Mouse (Mus musculus) yolk sac, embryonic 10.5 days (tissue): ENCODE measurements around the gene Erc2.
A peak's percentile ranks its signal among the peaks of the same experiment; 100 is the strongest.

Source experiments
- DNase-seq: peaks from one replicate; pipeline ENCODE4 v3.0.0-alpha.2; 2017; ENCODE audit warnings: low spot score

Erc2 gene

DNA sequence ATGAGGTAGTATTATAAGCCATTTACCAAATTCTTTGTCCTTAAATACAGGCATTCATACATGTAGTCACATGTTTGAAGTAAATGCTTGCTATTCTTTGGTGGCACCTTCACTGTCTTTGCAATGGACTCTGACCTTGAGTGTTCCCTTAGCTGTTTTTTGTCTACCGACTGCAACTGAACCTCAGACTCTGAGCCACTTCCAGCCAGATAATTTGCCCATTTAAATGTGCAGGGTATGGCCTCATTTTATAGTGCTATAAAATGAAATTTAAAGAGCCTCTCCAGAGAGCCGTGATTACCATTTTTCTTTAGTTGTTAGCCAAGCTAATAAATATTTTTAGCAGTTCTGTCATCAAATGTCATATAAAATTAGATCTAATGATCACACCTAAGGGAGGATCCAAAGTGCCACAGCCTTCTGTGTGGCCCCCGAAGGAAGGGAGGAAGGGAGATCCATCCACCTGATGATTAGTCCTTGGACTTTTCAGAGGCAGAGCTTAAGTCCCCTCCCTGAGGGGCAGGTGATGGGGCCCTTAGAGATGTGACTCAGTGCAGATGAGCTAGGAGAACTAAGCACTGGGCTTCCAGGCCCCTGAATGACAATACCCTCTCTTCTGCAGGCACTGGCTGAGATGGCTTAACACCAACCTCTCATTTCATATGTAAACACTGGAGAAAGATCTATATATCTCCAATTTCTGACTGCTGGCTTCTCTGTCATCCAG lies 439.6 kb downstream of the Erc2 start:
- no peak for DNase-seq

DNA sequence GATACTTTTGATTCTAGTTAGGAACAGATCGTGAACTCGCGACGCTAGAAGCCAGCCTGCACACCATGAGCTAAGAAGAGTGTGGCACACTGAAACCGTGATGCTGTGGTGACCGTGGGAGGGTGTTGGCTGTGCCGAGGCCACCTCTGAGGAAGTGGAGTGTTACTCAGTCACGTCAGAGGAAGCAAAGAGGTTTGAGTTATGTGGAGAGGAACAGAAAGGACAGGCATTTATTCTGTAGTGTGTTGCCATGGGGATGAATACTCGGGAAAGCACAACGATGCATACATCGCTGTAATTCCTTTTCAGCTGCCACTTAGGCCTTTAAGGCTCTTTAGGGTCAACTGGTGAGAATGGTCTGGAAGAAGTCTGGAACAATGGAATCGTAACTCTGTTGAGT lies 445.8 kb downstream of the Erc2 start:
- no peak for DNase-seq

DNA sequence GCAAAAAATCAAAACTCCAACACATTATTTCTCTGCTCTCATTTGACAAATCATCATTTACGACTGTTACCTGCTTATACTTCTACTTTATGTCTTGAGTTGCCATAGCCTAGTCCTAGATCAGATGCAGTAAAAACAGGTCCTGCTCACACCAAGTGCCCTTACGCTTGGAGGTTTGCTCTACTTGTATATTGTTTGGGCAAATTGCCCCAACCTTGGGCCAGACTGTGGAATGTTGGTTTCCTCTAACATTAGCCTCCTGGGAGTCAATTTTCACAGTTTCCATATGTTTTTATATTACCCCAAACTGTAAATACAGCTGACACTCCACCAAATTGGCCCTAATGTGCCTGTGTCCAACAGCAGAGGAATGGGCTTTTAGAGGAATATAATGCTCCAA lies 447.6 kb downstream of the Erc2 start:
- DNase-seq, result no peak

DNA sequence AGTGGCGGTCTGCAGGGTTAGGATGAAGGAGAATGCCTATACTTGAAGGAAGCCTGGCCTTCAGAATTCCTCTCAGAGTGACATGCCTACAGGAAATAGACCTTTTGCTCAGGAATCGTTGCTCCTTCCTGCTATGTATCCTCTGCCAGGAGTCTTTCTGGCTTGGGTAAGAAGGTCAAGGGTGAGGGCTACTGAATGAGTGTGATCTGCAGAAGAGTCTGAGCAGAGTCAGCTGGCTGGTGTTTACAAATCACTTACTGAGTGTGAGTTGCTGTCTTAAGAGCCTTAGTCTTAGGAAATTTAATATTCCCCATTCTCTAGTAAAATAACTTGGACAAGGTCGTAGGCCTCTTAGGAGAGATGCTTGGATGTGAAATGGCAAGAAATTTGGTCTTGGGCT lies 450.3 kb downstream of the Erc2 start:
- no peak for DNase-seq

DNA sequence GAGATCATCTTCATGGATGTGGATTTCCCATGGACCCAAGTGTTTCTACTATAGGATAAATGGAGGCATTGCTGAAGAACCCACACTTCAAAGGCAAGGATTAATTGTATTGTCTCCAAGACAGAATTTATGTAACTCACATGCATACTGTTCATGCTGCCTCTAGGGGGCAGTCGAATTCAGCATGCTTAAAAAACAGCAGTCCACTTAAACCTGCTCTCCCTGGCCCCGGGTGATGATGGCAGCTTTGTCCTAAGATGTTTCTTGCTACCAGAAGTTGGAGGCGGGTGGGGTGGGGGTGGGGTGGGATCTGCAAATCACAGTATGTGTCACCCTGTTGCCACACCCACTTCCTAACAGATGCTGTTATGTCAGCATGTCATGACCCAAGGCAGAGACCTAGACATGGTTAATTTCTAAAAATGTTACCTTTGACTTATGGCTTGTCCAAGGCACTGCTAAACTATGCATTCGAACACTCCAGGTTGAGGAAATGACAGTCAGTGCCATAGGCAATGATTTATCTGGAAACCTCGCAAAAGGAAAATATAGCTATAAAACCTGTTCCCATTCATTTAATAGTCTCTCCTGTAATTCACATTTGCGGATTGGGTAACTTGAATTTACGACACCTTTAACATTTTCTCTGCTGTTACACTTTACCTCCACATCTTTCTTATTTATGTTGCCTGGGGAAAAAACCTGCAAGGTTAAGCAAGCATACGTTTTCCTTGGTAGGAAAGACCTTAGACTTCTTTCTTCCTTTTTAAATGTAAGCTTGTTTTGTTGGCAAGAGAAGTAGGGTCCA lies 467.6 kb downstream of the Erc2 start:
- peak; percentile 13 for DNase-seq

DNA sequence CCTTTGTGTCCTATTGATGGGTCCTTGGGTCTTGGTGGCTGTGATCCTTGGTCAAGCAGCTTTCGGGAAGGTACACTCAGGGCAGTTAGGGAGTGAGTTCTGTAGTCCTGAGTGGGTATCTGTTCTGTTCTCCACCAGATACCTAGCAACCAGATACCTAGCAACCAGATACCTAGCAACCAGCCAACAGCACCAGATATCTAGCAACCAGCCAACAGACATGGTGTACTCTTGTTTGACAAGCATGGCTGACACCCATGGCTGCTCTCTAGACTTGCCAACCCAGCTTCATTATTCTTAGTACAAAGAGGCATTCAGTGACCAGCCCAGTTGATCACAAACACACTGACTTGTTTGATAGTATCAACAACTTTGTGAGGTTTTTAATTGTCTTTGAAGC lies 469.1 kb downstream of the Erc2 start:
- no peak for DNase-seq

DNA sequence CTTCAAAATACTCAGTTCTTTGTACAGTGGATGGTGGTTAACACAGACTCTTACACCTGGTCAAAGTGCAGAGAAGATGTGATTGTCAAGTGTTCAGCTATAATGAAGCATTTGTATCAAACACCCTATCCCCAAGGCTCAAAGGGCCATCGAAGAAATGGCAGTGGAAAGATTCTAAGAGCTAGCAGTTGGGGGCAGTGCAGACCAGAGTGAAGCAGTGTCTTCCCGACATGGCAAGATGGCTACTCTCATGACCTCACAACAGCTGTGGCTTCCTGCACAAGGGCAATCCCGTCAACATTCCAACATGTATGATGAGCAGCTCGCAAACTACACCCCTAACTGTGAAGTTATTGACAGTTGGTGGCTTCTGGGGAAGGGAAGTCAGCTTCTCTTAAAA lies 471.0 kb downstream of the Erc2 start:
- no peak for DNase-seq

DNA sequence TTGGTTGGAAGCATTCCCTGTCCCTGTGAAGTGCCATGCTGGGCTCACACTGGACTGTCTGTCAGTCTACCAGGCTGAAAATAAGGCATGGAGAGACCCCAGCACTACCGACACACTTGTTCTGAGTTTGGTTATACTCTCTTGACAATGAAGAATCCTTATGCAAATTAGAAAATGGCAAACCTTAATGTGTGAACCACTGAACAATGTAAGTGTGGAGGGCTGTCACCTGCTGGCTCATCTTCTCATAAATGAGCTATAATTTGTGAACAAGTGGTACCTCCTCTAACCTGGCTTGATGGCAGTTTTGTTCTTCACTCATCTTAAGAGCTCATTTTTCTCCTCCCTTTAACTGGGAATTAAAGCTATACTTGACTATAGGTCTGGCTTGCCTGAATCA lies 471.7 kb downstream of the Erc2 start:
- DNase-seq, result no peak

DNA sequence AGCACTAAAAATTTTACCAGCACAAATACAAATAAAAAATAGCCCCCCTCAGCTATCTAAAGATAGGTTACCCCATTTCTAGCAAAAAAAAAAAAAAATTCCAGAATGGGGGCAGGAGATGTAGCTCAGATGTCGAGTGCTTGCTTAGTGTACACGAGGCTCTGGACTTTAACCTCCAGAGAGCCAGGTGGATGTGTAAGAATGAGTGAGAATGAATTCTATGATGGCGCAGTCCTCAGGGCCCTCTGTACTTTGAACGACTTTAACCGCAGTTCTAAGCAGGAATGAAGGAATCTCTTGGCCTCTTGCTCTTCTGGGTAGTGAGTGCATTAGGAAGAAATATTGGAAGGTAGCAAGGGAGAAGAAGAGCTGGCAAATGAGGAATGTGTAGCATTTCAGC lies 476.9 kb downstream of the Erc2 start:
- DNase-seq, result no peak

DNA sequence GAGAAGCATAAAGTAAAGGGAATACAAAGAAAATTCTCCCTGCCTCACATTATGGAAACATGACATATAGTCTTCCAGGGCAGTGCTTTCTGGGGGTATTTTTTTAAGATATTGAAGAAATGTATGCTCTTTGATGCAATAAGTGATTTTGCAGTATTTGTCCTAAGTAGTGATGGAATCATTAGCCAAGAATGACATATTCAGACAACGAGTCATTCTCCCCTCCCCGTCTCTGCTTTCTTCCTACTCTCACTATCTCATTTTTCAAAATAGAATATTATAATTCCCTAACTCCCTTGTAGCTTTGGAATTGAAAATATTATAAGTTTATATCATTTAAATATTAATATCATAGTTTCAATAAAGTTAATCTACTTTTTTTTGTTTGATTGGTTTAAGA lies 490.9 kb downstream of the Erc2 start:
- no peak for DNase-seq

DNA sequence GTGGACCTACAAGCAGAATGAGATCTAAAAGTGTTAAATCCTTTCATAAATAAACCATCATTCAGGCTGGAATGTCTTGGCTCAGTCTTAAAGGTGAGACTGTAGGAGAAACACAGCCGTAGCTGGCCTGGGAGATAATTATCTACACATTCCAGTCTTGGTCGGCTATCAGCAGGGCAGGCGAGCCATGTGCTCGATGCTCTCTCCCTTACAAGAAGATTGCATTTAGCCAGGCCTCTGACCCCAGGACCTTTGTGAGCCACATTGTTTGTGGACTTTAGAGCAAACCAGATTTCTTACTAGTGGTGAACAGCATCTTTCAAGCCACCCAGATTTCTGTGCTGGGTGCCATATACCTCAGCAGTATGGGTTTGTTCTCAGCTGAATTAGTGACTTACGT lies 498.6 kb downstream of the Erc2 start:
- peak; percentile 64 for DNase-seq

DNA sequence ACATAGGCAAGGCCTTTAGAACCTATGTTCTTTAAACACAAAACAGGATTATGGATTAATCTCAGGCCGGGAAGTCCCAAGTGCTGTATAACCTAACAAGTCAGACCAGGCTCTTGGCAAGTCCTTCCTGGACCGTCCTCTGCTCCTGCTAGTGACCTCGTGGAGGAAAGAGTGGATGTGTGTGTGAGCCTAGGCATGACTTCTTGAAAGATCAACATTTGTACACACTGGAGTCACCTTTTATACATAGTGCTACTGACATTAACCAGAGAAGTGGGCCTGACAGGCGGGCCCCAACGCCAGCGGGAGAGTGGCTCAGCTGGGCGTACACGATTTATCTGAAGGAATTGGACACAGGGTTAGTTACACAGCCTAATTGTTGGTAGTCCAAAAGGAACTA lies 504.6 kb downstream of the Erc2 start:
- DNase-seq, result peak; percentile 6

DNA sequence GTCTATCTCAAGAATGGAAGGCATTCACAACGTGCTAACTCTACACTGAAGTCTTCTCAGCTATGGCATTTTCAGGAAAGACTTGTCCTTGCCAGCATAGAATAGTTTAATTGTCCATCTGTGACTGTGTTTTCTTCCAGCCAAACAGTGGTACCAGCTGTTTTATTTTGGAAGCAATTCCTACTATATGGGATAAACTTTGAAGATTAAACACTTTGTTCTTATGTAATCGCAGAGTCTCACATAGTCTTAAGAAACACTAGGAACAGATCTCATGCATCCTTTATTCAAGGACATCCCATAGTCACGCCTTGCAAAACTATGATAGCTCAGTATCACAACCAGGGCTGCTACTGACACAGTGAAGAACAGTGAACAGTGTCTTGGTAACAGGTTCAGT lies 506.8 kb downstream of the Erc2 start:
- DNase-seq, result no peak

DNA sequence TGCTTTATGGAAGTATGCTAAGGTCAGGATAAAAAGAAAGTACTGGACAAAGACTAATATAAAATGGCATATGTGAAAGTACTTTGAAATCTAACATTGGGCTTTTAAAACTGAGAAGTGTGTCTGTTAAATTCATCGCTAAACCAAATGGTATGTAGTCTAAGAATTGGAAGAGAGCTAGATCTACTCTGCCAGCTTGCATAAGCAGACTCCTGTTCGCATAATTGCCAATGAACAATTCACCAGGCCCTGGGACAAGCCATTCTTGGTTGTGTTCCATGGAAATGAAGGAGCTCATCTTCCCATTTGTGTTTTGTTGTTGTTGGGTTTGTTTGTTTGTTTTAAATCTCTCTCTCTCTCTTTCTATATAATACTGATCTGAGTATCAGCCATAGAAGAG lies 521.8 kb downstream of the Erc2 start:
- DNase-seq, result no peak

DNA sequence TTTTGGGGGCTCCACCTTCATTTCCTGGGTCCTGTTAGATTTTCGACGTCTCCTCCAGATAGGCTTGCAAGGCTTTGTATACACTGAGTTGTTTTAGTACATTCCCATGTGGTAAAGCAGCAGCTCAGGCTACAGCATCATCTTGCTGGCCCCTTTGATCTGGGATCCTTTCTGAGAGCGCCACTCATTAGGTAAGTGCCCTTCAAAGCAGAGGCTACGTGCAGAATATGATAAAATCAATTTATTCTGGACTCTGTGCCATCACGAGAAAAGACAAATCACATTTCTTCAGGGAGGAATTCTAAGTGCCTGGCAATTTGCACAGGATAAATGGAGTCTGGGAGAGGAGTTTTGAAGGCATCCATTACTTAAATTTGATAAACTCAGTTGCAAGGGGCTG lies 525.0 kb downstream of the Erc2 start:
- no peak for DNase-seq

DNA sequence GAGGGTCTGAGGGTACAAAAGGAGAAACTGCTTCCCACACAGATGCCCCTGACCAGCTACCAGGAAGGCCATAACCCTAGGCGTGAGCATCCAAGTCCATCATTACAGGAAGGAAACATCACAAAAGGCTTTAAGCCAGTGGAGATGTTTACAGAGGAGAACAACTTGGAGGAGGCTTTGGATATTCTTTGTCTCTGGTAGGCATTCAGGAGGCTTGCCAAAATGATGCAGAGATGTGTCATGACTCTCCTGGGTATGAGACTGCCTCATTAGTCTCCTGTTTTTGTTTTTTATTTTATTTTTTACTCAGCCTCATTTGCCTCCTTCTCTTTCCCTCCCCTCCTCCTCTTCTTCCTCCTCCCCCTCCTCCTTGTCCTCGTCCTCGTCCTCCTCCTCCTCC lies 528.7 kb downstream of the Erc2 start:
- DNase-seq, result no peak

DNA sequence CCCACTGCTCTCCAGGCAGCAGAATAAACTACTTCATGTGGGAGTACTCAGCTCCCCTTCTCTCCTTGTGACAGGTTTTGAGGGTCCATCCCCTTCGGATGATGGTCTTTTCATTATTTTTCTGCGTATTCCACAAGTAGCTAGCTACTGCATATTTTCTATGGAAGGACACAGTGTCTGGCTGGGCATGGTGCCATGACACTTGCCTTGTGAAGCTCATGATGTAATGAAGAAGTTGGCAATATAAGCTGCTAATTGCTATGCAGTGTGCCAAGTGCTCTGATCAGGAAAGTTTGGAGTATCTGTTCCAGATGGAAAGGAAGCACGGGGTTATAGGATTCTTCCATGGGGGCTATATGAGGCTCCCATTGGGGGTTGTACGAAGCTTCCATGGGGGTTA lies 533.5 kb downstream of the Erc2 start:
- no peak for DNase-seq

DNA sequence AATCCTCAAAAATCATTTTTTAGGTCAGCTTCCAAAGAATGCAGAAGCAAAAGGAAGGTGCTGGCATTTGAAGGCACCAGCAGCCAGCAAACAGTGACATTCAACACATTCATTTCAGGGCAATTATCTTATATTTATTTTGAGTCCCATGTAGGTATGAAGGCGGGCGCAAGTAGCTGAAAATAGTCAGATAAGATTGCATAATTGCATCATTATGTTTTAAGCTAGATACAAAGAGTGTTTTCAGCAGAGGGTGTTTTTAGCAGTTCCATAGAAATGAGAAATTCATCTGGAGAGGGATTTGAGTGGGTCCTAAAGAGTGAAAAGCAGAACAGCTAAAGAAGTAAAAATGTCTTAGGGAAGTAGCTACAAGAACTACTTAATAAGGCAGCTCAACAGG lies 538.6 kb downstream of the Erc2 start:
- DNase-seq, result no peak

DNA sequence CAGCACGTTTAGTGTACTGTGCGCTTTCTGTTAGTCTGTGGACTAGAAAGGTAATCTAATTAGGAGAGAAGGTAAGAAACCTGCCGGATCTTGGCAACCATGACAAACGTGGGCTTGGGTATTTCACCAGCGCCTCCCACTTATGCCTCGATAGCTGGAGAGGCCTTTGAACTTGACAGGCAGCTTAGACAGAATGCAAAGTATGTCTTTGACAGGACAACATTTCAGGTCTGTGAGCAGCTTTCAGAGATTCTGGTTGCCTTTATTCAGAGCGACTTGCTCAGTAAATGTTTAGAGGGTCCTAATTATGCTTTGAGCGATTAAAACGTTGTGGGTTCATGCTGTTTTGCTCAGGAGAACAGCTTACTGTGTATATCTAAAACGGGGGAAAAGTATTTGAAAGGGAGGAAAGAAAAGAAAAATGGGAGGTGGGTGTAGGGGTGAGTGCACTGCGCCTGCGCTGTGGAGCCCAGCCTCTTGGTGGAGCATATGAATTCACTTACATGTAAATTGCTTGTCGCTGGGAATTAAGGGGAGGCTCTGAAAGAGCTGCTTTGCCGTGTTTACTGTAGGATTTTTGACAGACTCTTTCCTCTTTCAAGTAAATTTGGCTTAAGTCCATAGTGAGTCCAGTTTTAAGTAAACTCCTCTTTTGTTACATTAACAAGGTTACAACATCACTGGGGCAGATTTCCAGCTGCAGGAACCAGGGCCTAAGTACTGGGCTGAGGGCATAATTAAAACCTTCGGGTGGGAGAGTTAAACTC lies 542.6 kb downstream of the Erc2 start:
- DNase-seq, result no peak

DNA sequence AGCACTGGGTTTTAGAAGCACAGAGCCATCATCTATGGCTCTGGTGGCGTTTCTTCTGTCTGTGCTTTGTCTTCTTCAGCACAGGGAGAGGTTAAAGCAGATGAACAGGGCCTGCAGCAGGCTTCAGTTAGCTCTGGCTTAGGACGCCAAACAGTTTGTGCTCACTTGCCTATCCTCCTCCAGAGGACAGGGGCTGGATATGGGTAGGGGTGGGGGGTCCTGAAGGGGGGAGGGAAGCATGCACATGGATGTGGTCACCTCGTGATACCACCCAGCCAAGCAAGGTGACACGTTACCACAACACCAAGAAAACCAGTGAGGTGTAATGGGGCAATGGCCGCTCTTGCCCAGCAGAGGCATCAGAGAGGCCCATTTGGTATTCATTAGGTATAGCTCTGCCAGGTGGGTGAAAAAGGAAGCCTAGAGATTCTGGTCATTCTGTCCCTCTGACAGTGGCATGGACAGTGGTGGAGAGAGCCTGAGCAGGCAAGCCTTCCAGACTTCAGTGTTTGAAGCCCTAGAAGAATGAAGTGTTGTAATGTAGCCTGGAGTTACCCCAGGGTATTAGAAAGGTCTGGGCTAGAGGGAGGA lies 543.5 kb downstream of the Erc2 start:
- no peak for DNase-seq

DNA sequence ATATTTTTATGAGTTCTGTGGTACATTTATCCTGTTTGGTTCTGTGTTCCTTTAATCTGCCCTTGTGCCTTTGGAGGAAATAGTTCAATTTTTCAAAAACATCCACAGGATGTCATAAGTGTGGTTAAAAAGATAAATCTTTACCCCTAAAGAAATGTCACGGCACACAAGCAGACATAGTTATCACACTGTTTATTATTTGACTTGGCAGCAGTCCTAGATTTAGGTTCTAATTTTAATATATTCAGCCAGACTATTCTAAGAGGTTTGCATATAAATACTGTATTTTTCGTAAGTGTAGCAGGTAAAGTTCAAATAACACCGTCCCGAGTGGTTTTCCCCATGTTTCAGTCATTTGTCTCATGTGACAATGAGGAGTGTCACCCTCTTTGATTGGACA lies 548.5 kb downstream of the Erc2 start:
- DNase-seq, result no peak

DNA sequence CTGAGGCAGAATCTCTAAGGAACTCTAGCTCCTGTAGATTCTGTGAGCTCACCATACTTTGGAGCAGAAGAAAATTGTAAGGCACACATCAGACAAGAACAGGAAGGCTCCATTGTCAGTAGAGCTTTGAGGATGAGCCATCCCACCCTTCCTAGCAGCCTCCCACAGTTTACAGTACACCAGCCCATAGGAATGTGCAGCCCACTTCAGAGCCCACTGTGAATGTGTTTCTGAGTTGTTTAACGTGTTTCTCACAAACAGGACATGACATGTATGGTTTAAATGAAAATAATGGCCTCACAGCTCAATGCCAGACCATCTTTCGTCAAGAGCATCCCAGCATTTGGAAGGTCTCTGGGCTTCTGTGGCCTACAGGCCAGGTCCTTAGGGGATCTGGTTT lies 549.1 kb downstream of the Erc2 start:
- DNase-seq, result peak; percentile 23

DNA sequence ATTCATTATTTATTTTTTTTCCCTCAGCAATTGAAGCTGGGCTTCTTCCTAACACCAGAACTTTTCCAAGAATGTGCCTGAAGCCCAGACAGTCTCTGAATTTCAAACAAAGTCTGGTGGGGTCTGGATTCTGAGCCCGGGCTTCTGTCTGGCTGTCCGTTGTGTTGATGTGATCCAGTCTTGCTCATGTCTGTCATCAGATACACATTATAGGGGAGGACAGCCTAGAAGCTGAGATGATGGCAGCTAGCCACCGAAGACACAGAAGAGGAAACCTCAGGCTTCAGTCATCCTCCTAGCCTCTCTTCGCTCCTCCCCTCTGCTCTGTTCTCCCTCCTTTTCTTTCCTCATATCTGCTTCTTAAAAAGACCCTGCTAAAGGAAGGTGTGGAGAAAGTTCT lies 551.5 kb downstream of the Erc2 start:
- DNase-seq, result peak; percentile 28
